Mouse (Mus musculus) effector memory CD4-positive, alpha-beta T cell, adult 7 months (primary cell): ENCODE results near the gene Kif1bp. TPM values are rescaled to one million over a fixed set of nuclear protein-coding genes. Genes with fewer than 3 reads are reported as not detected.

Source experiments
- polyA plus RNA-seq: library from polyadenylated mRNA; unstranded; fragments of 100-300 nt; shearing (Covaris generic); gene quantifications from one replicate; pipeline ENCODE4 v1.2.1, GENCODE M21; 2017

The Kif1bp gene
- polyA plus RNA-seq, result 21.1 TPM

DNA sequence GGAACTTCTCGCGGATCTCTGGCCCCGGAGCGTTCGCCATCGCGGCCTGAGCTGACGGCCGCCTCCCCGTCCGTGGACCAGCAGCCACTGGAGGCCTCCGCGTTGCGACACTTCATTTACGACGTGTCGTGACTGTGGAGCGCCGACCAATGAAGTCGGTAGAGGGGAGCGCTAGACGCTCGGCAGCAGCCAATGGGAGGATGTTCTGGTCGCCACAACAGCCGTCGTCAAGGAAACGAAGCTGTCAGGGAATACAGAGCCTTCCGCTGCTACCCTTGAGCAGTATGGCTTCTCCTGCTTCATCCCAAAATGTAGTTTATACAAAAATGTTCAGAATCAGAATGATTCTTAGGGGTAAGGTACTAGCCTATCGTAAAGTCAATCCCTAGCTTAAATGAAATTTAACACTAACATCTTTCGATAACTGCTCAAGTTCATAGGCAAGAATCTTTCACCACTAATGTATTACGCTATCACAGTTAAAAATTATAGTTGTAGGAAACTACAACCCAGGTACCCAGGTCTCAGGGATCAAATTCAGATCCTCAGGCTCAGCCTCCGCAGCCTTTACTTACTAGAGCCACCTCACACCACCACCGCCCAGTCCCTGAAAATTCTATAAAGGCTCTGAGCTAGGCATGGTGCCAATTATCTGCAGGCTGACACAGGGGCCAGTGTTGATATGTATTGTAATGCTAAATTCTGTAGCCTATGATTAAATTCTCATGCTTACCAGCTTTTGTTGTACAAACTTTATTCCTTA, at the start of gene Kif1bp:
Gene Kif1bp, minus strand, starts transcription at position 120 of the 763 bp plus-strand sequence.

DNA sequence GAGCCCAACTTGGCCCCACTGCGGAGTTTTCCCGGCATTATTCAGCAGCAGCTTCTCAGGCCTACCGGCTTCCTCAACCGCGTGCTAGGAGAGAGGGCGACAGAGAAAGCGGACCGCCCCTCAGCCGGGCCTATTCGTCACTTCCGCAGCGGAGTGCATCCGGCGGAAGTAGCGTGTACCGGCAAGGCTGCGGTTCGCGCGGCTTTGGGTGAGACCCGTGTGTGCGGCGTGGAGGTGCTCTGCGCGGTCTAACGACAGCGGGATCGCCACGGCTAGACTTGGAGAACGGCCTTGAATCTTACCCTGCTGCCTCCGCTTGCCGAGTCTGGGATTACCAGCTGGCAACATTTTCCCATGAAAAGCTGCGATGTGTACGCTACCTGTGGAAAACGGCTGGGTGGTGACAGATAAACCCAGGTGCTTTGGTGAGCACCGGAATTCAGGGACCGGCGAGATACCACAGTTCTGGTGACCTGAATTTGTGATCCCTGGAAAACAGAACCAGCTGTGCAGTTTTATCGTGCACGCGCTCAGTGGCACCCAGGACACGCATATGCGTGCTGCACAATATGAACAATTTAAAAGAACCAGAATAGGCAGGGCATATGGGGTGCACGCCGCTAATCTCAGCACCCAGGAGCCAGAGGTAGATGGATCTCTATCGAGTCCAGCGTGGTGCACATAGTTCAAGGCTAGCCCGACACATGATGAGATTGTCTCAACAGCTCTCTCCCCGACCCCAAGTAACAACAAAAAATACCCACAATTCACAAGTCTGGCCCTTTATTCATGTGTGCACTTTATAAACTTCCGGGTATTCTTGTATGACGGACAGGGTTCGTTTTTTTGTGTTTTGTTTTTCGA, 24.2 kb upstream of the Kif1bp start, which contains the start of gene Ddx21:
Gene Ddx21, minus strand, starts transcription at position 105 of the 864 bp plus-strand sequence.

DNA sequence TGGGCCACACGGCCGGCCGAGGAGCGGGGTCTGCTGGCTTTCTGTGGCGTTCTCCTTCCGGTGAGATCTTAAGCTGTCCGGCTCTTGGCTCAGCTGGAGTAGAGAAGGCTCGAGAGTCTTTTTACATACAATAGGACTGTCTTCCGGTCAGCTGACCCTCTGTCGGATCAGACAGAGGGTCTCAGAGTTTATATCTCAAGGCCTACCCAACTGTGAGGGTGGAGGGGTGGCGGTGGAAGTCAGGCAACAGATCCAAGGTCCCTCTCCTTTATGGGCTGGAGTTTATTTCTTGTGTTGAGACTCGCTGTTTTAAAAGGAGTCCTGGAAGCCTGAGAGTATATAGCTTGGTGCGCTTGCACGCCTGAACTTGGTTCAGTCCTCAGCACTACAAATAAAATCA, 50.9 kb downstream of the Kif1bp start, which contains the start of gene Srgn:
Gene Srgn, minus strand, starts transcription at position 101 of the 400 bp plus-strand sequence.

Other genes starting within 250 kb of the Kif1bp start
- gene Hk1, start 198.5 kb downstream of the Kif1bp start, polyA plus RNA-seq, result 80.3 TPM
- gene Hkdc1, start 156.0 kb downstream of the Kif1bp start, polyA plus RNA-seq, result not detected
- 0.57 TPM for gene 4930507D05Rik, start 129.0 kb downstream of the Kif1bp start, polyA plus RNA-seq
- gene Supv3l1, start 128.7 kb downstream of the Kif1bp start, polyA plus RNA-seq, result 28.1 TPM
- gene Vps26a, start 91.7 kb downstream of the Kif1bp start, polyA plus RNA-seq, result 54.4 TPM
- gene Srgn, start 51.0 kb downstream of the Kif1bp start, polyA plus RNA-seq, result 2,518 TPM
- gene Ddx21, start 23.8 kb upstream of the Kif1bp start, polyA plus RNA-seq, result 56.6 TPM
- 150 TPM for gene Ddx50, start 72.8 kb upstream of the Kif1bp start, polyA plus RNA-seq
- gene Stox1, start 147.7 kb upstream of the Kif1bp start, polyA plus RNA-seq, result 0.44 TPM
- 93.7 TPM for gene Ccar1, start 213.8 kb upstream of the Kif1bp start, polyA plus RNA-seq